Mouse (Mus musculus) embryonic facial prominence, embryonic 15.5 days (tissue): Measurements from ENCODE around the gene Gm45713. TPM values are rescaled to one million over a fixed set of nuclear protein-coding genes. Genes with fewer than 3 reads are reported as not detected.

Experiments used
- ATAC-seq: fragments of 200-750 bp; cut with Nextera tagmentation; 2 replicates; pipeline ENCODE4 v1.8.0; 2017; ENCODE audit warnings: low read depth, moderate TSS enrichment; ENCODE audit not compliant: insufficient number of reproducible peaks, low FRiP score, low TSS enrichment
- H3K27ac ChIP-seq: fragments of 300-500 bp; sonication (generic); replicated peaks from 2 replicates; pipeline ENCODE4 v1.5.1; 2015; ENCODE audit warnings: mild to moderate bottlenecking, inconsistent platforms
- H3K27me3 ChIP-seq: fragments of 300-500 bp; sonication (generic); 2 replicates; pipeline ENCODE4 v1.6.1; 2015; ENCODE audit warnings: inconsistent platforms
- H3K36me3 ChIP-seq: fragments of 300-500 bp; sonication (generic); 2 replicates; pipeline ENCODE4 v1.6.1; 2015; ENCODE audit warnings: mild to moderate bottlenecking, inconsistent platforms
- H3K4me1 ChIP-seq: fragments of 300-500 bp; sonication (generic); 2 replicates; pipeline ENCODE4 v1.6.1; 2015; ENCODE audit warnings: inconsistent platforms
- H3K4me2 ChIP-seq: fragments of 300-500 bp; sonication (generic); replicated peaks from 2 replicates; pipeline ENCODE4 v1.6.1; 2015; ENCODE audit warnings: mild to moderate bottlenecking, inconsistent platforms
- H3K4me3 ChIP-seq: fragments of 300-500 bp; sonication (generic); replicated peaks from 2 replicates; pipeline ENCODE4 v1.5.1; 2015; ENCODE audit warnings: mild to moderate bottlenecking, inconsistent platforms
- H3K9ac ChIP-seq: fragments of 300-500 bp; sonication (generic); 2 replicates; pipeline ENCODE4 v1.6.1; 2015; ENCODE audit warnings: inconsistent platforms
- H3K9me3 ChIP-seq: fragments of 300-500 bp; sonication (generic); replicated peaks from 2 replicates; pipeline ENCODE4 v1.6.1; 2016; ENCODE audit warnings: inconsistent platforms
- WGBS: fragments of 180-500 bp; shearing (Covaris S2); methylation state at CpG from one replicate; pipeline ENCODE4 v1.1.7; 2015; 5-methylcytosine and 5-hydroxymethylcytosine counted together
- microRNA counts: library from miRNA; unstranded; fragments of <30 nt; microRNA quantifications from one replicate; lab custom pipeline; 2016
- microRNA-seq: library from miRNA; unstranded; fragments of <30 nt; microRNA quantifications from one replicate; pipeline ENCODE4, GENCODE M21; 2016; ENCODE audit warnings: borderline number of aligned reads
- polyA plus RNA-seq: library from polyadenylated mRNA; unstranded; fragments of >200 nt; fragmentation: Nextera tagmentation; extraction: Ambion mirVana; gene quantifications from 2 replicates; pipeline ENCODE4 v1.2.1, GENCODE M21; 2015

Gene Gm45713
- polyA plus RNA-seq, 1 experiment from 2014 or later, result 0.12 TPM

- 48% methylated on average over 5 of the region's 5 CpGs for WGBS
- Histone ChIP-seq H3K9me3 (no peaks in the 10 kb centered on the region), H3K27ac (0 out of 2 replicates have a peak overlapping the region, but pooled peaks have one; percentile 28)
These were observed 55.0 kb downstream of the Gm45713 start for GRCm38 (mm10) chr7:45081016-45081415.

GRCm38 (mm10) chr7:45079856-45080255 lies 56.2 kb downstream of the Gm45713 start:
- Histone ChIP-seq H3K9ac (no peak overlapping the region), H3K9me3 (no peaks in the 10 kb centered on the region), H3K4me1 (peaks cover 25% of the 10 kb centered on the region), H3K4me2 (no peak overlapping the region), H3K4me3 (no peak overlapping the region), H3K27ac (no peak overlapping the region), H3K36me3 (peaks cover 62% of the 10 kb centered on the region), H3K27me3 (no peaks in the 10 kb centered on the region)
- 0 out of 2 replicates have a peak, but pooled peaks have one; percentile 8 for ATAC-seq
- WGBS, result 0% methylated on average over 10 of the region's 10 CpGs

More at GRCm38 (mm10) chr7:45081016-45081415, 55.0 kb downstream of the Gm45713 start:
- no peak overlapping the region for H3K9ac ChIP-seq
- peaks cover 25% of the 10 kb centered on the region for H3K4me1 ChIP-seq
- H3K27me3 ChIP-seq, result no peaks in the 10 kb centered on the region
- H3K4me2 ChIP-seq, result no peak overlapping the region
- no peak for ATAC-seq
- peaks cover 63% of the 10 kb centered on the region for H3K36me3 ChIP-seq
- H3K4me3 ChIP-seq, result no peak overlapping the region

- Histone ChIP-seq H3K36me3 (peaks cover 62% of the 10 kb centered on the region), H3K4me3 (no peak overlapping the region), H3K9ac (no peak overlapping the region), H3K27me3 (no peaks in the 10 kb centered on the region), H3K4me2 (no peak overlapping the region), H3K9me3 (no peaks in the 10 kb centered on the region), H3K4me1 (peaks cover 21% of the 10 kb centered on the region), H3K27ac (no peak overlapping the region)
- 43% methylated on average over 9 of the region's 9 CpGs for WGBS
- no peak for ATAC-seq
These were observed 57.5 kb downstream of the Gm45713 start for GRCm38 (mm10) chr7:45078513-45078912.

DNA sequence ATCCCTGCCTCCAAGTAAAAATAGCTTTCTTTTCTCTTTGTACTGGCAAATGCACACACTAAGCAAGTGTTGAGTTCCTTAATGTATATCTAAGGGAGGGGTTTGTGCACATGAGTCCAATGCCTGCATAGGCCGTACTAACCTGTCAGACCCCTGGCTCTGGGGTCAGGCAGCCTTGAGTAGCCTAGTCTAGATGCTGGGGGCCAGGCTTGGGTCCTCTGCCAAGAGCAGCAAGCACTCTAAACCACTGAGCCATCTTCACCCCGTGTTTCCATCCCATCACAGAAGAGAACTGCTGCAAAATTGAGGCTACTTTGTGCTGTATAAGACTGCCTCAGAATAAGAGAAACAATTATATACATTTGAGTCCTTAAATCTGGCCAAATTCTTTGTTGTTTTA lies 58.2 kb downstream of the Gm45713 start:
- Histone ChIP-seq H3K4me3 (no peak overlapping the region), H3K36me3 (peaks cover 59% of the 10 kb centered on the region), H3K4me1 (peaks cover 17% of the 10 kb centered on the region), H3K4me2 (no peak overlapping the region), H3K27me3 (no peaks in the 10 kb centered on the region), H3K27ac (no peak overlapping the region), H3K9me3 (no peaks in the 10 kb centered on the region), H3K9ac (no peak overlapping the region)
- no peak for ATAC-seq
- 93% methylated on average over 2 of the region's 2 CpGs for WGBS

DNA sequence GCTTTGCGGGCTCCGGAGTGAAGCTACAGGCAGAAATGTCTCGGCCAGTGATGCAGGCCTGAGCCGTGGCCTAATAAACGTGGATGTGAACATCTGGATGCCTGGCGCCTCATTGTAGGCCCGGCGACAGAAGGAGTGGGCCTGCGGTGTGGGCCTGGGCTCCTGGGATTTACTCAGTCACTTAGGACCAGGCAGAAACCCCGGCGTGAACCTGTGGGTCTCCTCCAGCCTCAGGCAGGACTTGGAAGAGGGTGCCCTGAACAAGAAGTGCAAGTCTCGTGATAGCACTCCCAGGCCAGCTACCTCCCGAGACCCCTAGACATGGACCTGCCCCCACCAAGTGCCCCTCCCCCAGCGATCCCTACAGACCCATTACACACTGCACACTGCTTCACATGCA lies 58.7 kb downstream of the Gm45713 start:
- Histone ChIP-seq H3K36me3 (peaks cover 54% of the 10 kb centered on the region), H3K27ac (no peak overlapping the region), H3K9ac (no peak overlapping the region), H3K27me3 (no peaks in the 10 kb centered on the region), H3K4me3 (no peak overlapping the region), H3K4me1 (peaks cover 12% of the 10 kb centered on the region), H3K4me2 (no peak overlapping the region), H3K9me3 (no peaks in the 10 kb centered on the region)
- no peak for ATAC-seq
- WGBS, result 81% methylated on average over 14 of the region's 14 CpGs

DNA sequence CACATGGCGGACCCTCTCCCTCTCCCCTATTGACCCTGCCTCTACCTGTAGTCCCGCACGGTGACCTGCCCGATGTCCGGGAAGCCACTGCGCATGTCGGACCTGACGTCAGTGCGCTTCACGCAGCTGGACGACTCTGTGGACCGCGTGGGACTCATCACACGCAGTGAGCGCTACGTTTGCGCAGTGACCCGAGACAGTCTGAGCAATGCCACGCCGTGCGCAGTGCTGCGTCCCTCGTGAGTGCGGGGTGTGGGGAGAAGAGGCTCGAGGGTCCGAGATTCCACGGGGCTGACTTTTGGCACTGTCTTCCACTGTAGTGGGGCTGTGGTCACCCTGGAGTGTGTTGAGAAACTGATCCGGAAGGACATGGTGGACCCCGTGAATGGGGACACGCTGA lies 59.5 kb downstream of the Gm45713 start:
- no peaks in the 10 kb centered on the region for H3K27me3 ChIP-seq
- H3K4me2 ChIP-seq, result no peak overlapping the region
- H3K9me3 ChIP-seq, result no peaks in the 10 kb centered on the region
- H3K27ac ChIP-seq, result no peak overlapping the region
- no peak overlapping the region for H3K4me3 ChIP-seq
- H3K4me1 ChIP-seq, result 0 out of 2 replicates have a peak, but pooled peaks cover 7% of the 10 kb centered on the region
- no peak overlapping the region for H3K9ac ChIP-seq
- no peak for ATAC-seq
- H3K36me3 ChIP-seq, result peaks cover 53% of the 10 kb centered on the region
- 90% methylated on average over 30 of the region's 30 CpGs for WGBS

MicroRNAs encoded within 50 kb of the gene (microRNA counts, 519-probe panel; counts per million panel counts)
- microRNA mmu-miR-150 (lab: Ali Mortazavi, UCI), result 2,235 counts per million, percentile 50 among the panel's probes with 10 or more counts

Small RNA genes within 50 kb of the gene (microRNA-seq; reads per million reads assigned to microRNA genes)
- gene Mir150 (16.2 reads per million, percentile 33 among the genes with 10 or more reads in this experiment), gene Mir5121 (10.7 reads per million, percentile 30 among the genes with 10 or more reads in this experiment), gene Mir7055 (not detected)

Other genes starting within 250 kb of the Gm45713 start
- gene Med25, start 243.5 kb downstream of the Gm45713 start, polyA plus RNA-seq, result 110 and 122 TPM in 2 replicates
- gene Fuz, start 240.2 kb downstream of the Gm45713 start, polyA plus RNA-seq, result 29.4 and 30.1 TPM in 2 replicates
- 73.0 and 76.2 TPM in 2 replicates for gene Ap2a1, start 206.7 kb downstream of the Gm45713 start, polyA plus RNA-seq
- gene Tsks, start 193.0 kb downstream of the Gm45713 start, polyA plus RNA-seq, result 0.23 TPM in 1 of 2 replicates, not detected in the other
- gene Cpt1c, start 161.4 kb downstream of the Gm45713 start, polyA plus RNA-seq, result 30.0 and 35.8 TPM in 2 replicates
- 455 and 479 TPM in 2 replicates for gene Prmt1, start 149.7 kb downstream of the Gm45713 start, polyA plus RNA-seq
- gene Irf3, start 138.6 kb downstream of the Gm45713 start, polyA plus RNA-seq, result 109 and 110 TPM in 2 replicates
- 59.1 and 67.7 TPM in 2 replicates for gene Bcl2l12, start 137.5 kb downstream of the Gm45713 start, polyA plus RNA-seq
- 40.7 and 41.9 TPM in 2 replicates for gene Scaf1, start 119.9 kb downstream of the Gm45713 start, polyA plus RNA-seq
- gene Rras, start 118.3 kb downstream of the Gm45713 start, polyA plus RNA-seq, result 41.3 and 47.6 TPM in 2 replicates
- 11.9 and 12.1 TPM in 2 replicates for gene Prr12, start 83.3 kb downstream of the Gm45713 start, polyA plus RNA-seq
- gene Nosip, start 73.8 kb downstream of the Gm45713 start, polyA plus RNA-seq, result 68.5 and 73.6 TPM in 2 replicates
- 26.0 and 26.9 TPM in 2 replicates for gene Prrg2, start 73.6 kb downstream of the Gm45713 start, polyA plus RNA-seq
- 520 and 531 TPM in 2 replicates for gene Rcn3, start 44.0 kb downstream of the Gm45713 start, polyA plus RNA-seq
- gene Fcgrt, start 32.4 kb downstream of the Gm45713 start, polyA plus RNA-seq, result 126 and 135 TPM in 2 replicates
- 1,509 and 1,523 TPM in 2 replicates for gene Rps11, start 11.8 kb downstream of the Gm45713 start, polyA plus RNA-seq
- gene Rpl13a, start 7.5 kb downstream of the Gm45713 start, polyA plus RNA-seq, result 1,369 and 1,440 TPM in 2 replicates
- 2.6 and 3.4 TPM in 2 replicates for gene Flt3l, start 201 bp upstream of the Gm45713 start, polyA plus RNA-seq
- 81.2 and 87.5 TPM in 2 replicates for gene Pih1d1, start 18.1 kb upstream of the Gm45713 start, polyA plus RNA-seq
- gene Aldh16a1, start 18.4 kb upstream of the Gm45713 start, polyA plus RNA-seq, result 43.7 and 47.1 TPM in 2 replicates
- gene Slc17a7, start 27.7 kb upstream of the Gm45713 start, polyA plus RNA-seq, result 0.33 and 0.39 TPM in 2 replicates
- 5.5 and 13.4 TPM in 2 replicates for gene Gfy, start 43.3 kb upstream of the Gm45713 start, polyA plus RNA-seq
- gene Pth2, start 44.8 kb upstream of the Gm45713 start, polyA plus RNA-seq, result not detected in 2 replicates
- 1.00 and 1.1 TPM in 2 replicates for gene Ccdc155, start 68.7 kb upstream of the Gm45713 start, polyA plus RNA-seq
- gene Dkkl1, start 75.9 kb upstream of the Gm45713 start, polyA plus RNA-seq, result 30.7 and 38.5 TPM in 2 replicates
- gene Tead2, start 79.5 kb upstream of the Gm45713 start, polyA plus RNA-seq, result 141 and 148 TPM in 2 replicates
- gene Cd37, start 102.9 kb upstream of the Gm45713 start, polyA plus RNA-seq, result 4.8 and 4.9 TPM in 2 replicates
- gene Slc6a16, start 104.9 kb upstream of the Gm45713 start, polyA plus RNA-seq, result 0.13 and 0.27 TPM in 2 replicates
- not detected in 2 replicates for gene Slc6a21, start 141.3 kb upstream of the Gm45713 start, polyA plus RNA-seq
- 21.9 and 23.9 TPM in 2 replicates for gene Trpm4, start 197.5 kb upstream of the Gm45713 start, polyA plus RNA-seq
- gene Hrc, start 199.1 kb upstream of the Gm45713 start, polyA plus RNA-seq, result 8.7 and 10.6 TPM in 2 replicates
- 8.5 and 10.1 TPM in 2 replicates for gene Ppfia3, start 230.8 kb upstream of the Gm45713 start, polyA plus RNA-seq
- 3.8 and 4.0 TPM in 2 replicates for gene Lin7b, start 234.4 kb upstream of the Gm45713 start, polyA plus RNA-seq